Mouse (Mus musculus) heart, embryonic 16.5 days (tissue): ENCODE results near the gene Dlg2. TPM values are rescaled to one million over a fixed set of nuclear protein-coding genes. Genes with fewer than 3 reads are reported as not detected.

Experiments used
- ATAC-seq: fragments of 200-750 bp; cut with Nextera tagmentation; replicated peaks from 2 replicates; pipeline ENCODE4 v1.8.0; 2017; ENCODE audit warnings: moderate number of reproducible peaks; ENCODE audit not compliant: insufficient read depth, low FRiP score; ENCODE audit errors: extremely low read depth
- H3K27ac ChIP-seq: fragments of 300-500 bp; sonication (generic); 2 replicates; pipeline ENCODE4 v1.5.1; 2014; ENCODE audit warnings: mild to moderate bottlenecking, low read length, control low read depth, moderate library complexity
- H3K27me3 ChIP-seq: fragments of 300-500 bp; sonication (generic); 2 replicates; pipeline ENCODE4 v1.6.1; 2014; ENCODE audit warnings: low read length, mixed read lengths; ENCODE audit not compliant: control insufficient read depth, insufficient read depth
- H3K36me3 ChIP-seq: fragments of 300-500 bp; sonication (generic); 2 replicates; pipeline ENCODE4 v1.6.1; 2014; ENCODE audit not compliant: control insufficient read depth, insufficient read depth
- H3K4me1 ChIP-seq: fragments of 300-500 bp; sonication (generic); 2 replicates; pipeline ENCODE4 v1.6.1; 2014; ENCODE audit warnings: low read length, mixed read lengths; ENCODE audit not compliant: control insufficient read depth, insufficient read depth
- H3K4me2 ChIP-seq: fragments of 300-500 bp; sonication (generic); 2 replicates; pipeline ENCODE4 v1.6.1; 2014; ENCODE audit warnings: low read depth, mild to moderate bottlenecking, control low read depth, low read length
- H3K4me3 ChIP-seq: fragments of 300-500 bp; sonication (generic); 2 replicates; pipeline ENCODE4 v1.5.1; 2014; ENCODE audit warnings: mild to moderate bottlenecking, control low read depth, low read length
- H3K9ac ChIP-seq: fragments of 300-500 bp; sonication (generic); 2 replicates; pipeline ENCODE4 v1.6.1; 2014; ENCODE audit warnings: low read length, control low read depth
- H3K9me3 ChIP-seq: fragments of 300-500 bp; sonication (generic); replicated peaks from 2 replicates; pipeline ENCODE4 v1.6.1; 2016; ENCODE audit warnings: low read length; ENCODE audit not compliant: control insufficient read depth
- WGBS: fragments of 180-500 bp; shearing (Covaris S2); extraction: QIAGEN DNeasy Blood & Tissue Kit; methylation state at CpG from one replicate; pipeline ENCODE4 v1.1.7; 2014; 5-methylcytosine and 5-hydroxymethylcytosine counted together
- polyA plus RNA-seq: library from polyadenylated mRNA; unstranded; fragments of >200 nt; fragmentation: Nextera tagmentation; extraction: Ambion mirVana; gene quantifications from 2 replicates; pipeline ENCODE4 v1.2.1, GENCODE M21; 2015

Dlg2 gene
- polyA plus RNA-seq, 1 experiment from 2014 or later: 7.7 TPM

DNA sequence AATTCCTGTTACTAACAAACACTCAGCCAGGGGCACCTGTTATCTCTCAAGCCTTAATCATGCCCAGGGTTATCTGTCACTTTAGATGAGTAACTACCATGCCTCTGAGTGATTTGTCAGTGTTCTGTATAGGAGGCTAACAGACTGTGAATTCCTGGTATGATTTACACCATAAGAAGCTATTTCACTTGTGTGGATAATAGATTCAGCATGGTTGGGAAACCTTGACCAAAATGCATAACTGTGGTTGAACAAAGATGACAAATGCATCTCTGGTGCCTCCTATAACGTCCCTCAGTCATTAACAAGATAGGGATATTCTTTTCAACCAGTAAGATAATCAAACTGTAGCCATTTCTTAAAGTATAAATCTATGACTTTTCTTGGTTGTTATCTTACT, 1341.5 kb downstream of the Dlg2 start:
- H3K4me3 ChIP-seq: no peak overlapping the region
- no peaks in the 10 kb centered on the region for H3K36me3 ChIP-seq
- no peaks in the 10 kb centered on the region for H3K9me3 ChIP-seq
- H3K9ac ChIP-seq: no peak overlapping the region
- H3K27ac ChIP-seq: no peak overlapping the region
- ATAC-seq: no peak
- H3K4me2 ChIP-seq: no peak overlapping the region
- 43% methylated on average over 1 of the region's 1 CpGs for WGBS
- H3K27me3 ChIP-seq: no peaks in the 10 kb centered on the region
- no peaks in the 10 kb centered on the region for H3K4me1 ChIP-seq

DNA sequence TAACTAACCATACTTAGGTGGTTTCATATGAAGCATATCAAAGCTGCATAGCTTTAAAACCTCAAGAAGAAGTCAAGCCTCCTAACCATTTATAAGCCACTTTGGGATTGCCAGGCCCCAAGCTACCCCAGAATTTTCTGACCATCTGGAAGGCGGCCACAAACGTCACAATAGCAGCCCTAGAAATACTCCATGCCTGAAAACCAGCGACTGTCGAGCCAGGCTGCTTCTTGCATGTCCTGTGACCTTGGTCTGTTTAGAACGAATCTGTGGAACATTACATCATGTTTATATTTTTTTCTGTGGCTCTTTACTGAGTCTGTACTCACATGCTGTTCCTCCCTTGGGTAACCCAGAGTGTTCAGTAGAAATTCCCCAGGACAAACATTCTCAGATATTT, 1355.7 kb downstream of the Dlg2 start:
- H3K9me3 ChIP-seq: no peaks in the 10 kb centered on the region
- peaks cover 2% of the 10 kb centered on the region; the same call in 1 of the 2 replicates for H3K4me1 ChIP-seq
- WGBS: 54% methylated on average over 5 of the region's 5 CpGs
- H3K4me3 ChIP-seq: no peak overlapping the region
- no peak overlapping the region for H3K9ac ChIP-seq
- H3K27me3 ChIP-seq: no peaks in the 10 kb centered on the region
- no peaks in the 10 kb centered on the region for H3K36me3 ChIP-seq
- no peak overlapping the region for H3K27ac ChIP-seq
- no peak overlapping the region for H3K4me2 ChIP-seq
- ATAC-seq: no peak

DNA sequence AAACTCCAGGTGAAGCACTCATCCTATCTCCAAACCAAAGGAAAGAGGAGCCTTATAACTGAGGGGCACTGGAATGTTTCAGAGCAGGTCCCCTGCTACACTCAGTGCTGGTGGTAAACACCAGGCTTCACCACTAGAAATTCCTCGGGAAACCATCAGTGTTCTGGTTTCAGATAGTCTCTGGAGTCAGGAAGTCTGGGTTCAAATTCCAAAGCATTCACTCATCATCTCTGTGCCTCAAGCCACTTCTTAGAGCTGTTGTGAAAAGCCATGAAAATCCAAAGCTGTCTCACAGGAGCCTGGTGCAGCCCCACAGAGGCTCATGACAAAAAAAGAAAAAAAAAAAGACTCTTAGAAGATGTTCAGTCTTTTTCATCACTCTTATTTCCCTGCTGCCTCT, 1369.3 kb downstream of the Dlg2 start:
- Histone ChIP-seq H3K27me3 (no peaks in the 10 kb centered on the region), H3K36me3 (no peaks in the 10 kb centered on the region), H3K4me1 (no peaks in the 10 kb centered on the region), H3K4me3 (no peak overlapping the region), H3K9me3 (no peaks in the 10 kb centered on the region), H3K27ac (no peak overlapping the region), H3K4me2 (no peak overlapping the region), H3K9ac (no peak overlapping the region)
- 6% methylated on average over 1 of the region's 1 CpGs for WGBS
- ATAC-seq: no peak

DNA sequence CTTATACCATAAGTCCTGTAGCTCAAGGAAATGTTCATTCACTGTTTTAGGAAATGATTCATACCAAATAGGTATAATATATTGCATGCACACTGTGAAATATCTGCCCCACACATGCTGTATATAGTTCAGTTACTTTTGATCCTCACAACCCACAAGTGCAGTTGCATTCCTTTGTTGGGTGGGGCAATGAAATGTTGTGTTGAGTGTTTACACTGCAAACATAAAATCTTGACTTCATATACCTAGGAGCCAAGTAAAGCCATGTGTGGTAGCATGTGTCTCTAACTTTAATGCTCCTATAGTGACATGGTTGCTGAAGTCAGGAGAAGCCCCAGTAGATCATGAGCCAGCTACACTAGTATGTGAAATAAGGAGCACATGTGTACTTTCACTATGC, 1372.9 kb downstream of the Dlg2 start:
- no peak overlapping the region for H3K9ac ChIP-seq
- H3K4me1 ChIP-seq: no peaks in the 10 kb centered on the region
- H3K4me3 ChIP-seq: no peak overlapping the region
- H3K4me2 ChIP-seq: no peak overlapping the region
- no peaks in the 10 kb centered on the region for H3K9me3 ChIP-seq
- no peaks in the 10 kb centered on the region for H3K27me3 ChIP-seq
- H3K36me3 ChIP-seq: no peaks in the 10 kb centered on the region
- ATAC-seq: no peak
- H3K27ac ChIP-seq: no peak overlapping the region

DNA sequence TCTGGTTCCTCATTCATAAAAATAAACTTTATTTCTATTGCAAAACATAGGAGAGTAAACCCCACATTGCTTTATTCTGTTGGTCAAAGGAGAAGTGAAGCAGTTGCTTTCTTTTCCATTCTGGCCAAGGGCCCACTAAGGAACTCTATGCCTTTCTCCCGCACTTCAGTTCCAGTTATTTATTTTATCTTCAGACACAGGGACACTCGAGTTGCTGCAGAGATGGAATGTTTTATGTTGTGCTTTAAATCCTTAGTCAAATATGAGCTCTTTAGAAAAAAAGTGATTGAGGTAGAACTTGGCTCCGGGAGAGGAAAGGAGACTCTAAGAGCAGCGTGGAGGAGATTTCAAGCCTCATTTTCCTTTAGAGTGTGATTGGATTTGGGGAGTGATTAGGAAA, 1377.2 kb downstream of the Dlg2 start:
- no peak overlapping the region for H3K9ac ChIP-seq
- H3K4me1 ChIP-seq: no peaks in the 10 kb centered on the region
- no peak overlapping the region for H3K4me3 ChIP-seq
- no peaks in the 10 kb centered on the region for H3K9me3 ChIP-seq
- no peaks in the 10 kb centered on the region for H3K36me3 ChIP-seq
- no peak overlapping the region for H3K27ac ChIP-seq
- H3K4me2 ChIP-seq: no peak overlapping the region
- no peak for ATAC-seq
- H3K27me3 ChIP-seq: no peaks in the 10 kb centered on the region
- 39% methylated on average over 4 of the region's 4 CpGs for WGBS

DNA sequence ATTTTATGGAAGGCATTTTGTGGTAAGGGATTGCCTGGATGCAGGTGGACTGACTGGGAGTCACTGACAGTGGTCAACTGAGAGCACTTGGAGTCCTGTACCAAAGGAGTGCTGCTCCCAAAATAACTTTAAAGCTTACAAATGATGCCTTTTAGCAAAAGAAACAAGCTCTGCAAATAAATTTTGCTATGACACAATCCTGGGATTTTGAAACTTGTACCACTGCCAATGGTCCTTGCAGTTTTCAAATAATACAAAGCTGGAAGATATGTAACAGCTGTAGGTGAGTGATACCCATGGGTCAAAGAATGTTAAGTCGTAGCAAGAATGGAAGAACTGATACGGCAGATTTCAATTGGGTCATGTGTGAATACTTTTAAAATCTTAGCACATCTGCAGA, 1380.5 kb downstream of the Dlg2 start:
- WGBS: 71% methylated on average over 2 of the region's 2 CpGs
- H3K4me3 ChIP-seq: no peak overlapping the region
- H3K4me1 ChIP-seq: no peaks in the 10 kb centered on the region
- H3K36me3 ChIP-seq: no peaks in the 10 kb centered on the region
- no peak overlapping the region for H3K4me2 ChIP-seq
- no peak overlapping the region for H3K27ac ChIP-seq
- H3K27me3 ChIP-seq: no peaks in the 10 kb centered on the region
- no peak for ATAC-seq
- no peaks in the 10 kb centered on the region for H3K9me3 ChIP-seq
- H3K9ac ChIP-seq: no peak overlapping the region

DNA sequence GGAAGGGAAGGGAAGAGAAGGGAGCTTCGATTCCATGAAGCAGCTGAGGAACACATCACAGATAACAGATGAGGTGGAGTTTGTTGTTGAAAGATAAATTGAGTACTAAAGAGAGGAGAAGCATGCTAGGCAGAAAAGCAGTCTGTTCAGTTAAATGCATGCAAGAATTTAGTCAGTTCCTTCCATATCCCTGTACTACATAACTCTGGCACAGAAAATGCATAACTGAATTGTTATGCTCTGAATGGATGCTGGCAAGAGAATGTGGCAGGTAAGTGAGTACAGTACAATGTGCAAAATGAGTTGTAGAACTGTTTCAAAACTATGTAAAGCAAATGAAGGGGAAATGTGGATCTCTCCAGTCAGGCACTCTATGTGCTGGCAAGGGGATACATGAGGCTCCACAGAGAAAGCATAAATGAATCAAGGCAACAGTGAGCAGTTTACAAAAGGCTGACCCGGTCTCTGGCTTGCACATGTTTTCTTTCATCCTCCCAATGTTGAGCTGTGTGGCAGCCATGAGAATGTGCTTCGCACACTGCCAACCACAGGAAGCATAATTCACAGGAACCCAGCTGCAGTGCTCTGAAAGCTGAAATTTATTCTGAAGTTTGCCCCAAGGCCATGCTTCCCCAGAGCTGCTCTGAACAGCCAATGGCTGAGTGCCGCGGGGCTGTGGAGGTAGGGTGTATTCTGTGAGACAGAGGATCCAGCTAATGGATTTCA, 1386.5 kb downstream of the Dlg2 start:
- H3K27ac ChIP-seq: no peak overlapping the region
- no peak overlapping the region for H3K4me2 ChIP-seq
- no peaks in the 10 kb centered on the region for H3K36me3 ChIP-seq
- H3K9me3 ChIP-seq: no peaks in the 10 kb centered on the region
- no peak overlapping the region for H3K4me3 ChIP-seq
- H3K4me1 ChIP-seq: no peaks in the 10 kb centered on the region
- ATAC-seq: no peak
- no peak overlapping the region for H3K9ac ChIP-seq
- WGBS: 68% methylated on average over 5 of the region's 5 CpGs
- H3K27me3 ChIP-seq: no peaks in the 10 kb centered on the region

DNA sequence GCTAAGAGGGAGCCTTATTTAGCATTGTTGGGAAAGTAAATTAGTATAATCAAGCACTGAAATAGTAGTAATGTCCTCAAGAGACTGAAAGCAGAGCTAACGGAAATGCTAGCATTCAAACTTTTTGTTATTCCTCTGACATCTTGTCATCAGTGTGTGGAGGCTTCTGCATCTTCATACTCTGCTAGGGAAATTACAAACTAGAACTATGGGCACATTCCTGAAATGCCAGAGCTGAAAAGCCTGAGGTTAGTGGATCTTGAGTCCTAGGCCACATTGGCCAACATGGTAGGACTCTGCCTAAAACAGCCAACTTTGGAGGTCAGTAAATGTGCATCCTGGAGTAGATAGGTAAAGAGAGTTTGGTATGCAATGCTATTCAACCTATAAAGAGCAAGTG, 1392.4 kb downstream of the Dlg2 start:
- H3K9ac ChIP-seq: no peak overlapping the region
- H3K27ac ChIP-seq: no peak overlapping the region
- H3K9me3 ChIP-seq: no peaks in the 10 kb centered on the region
- 65% methylated on average over 1 of the region's 1 CpGs for WGBS
- no peak overlapping the region for H3K4me2 ChIP-seq
- H3K27me3 ChIP-seq: no peaks in the 10 kb centered on the region
- H3K4me3 ChIP-seq: no peak overlapping the region
- no peaks in the 10 kb centered on the region for H3K36me3 ChIP-seq
- no peak for ATAC-seq
- H3K4me1 ChIP-seq: no peaks in the 10 kb centered on the region

DNA sequence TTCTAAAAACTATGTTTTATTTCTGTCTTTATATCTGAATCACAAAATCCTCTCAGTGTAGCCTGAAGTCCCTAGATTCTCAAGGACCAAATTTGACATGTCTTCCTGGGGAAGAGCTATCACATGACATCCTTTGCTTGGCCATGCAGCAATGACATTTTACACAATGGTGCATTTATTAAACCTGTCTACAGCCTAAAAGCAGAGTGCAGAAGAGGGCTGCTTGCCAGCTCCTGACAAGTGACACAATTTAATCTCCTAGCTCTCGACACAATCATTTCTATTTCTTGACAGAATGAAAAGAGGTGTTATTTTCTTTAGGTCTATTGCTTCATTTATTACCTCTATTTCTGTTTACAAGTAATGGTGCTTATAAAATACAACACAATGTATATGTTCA, 1400.4 kb downstream of the Dlg2 start:
- no peaks in the 10 kb centered on the region for H3K36me3 ChIP-seq

More for the DNA sequence above, 1400.4 kb downstream of the Dlg2 start:
- no peak overlapping the region for H3K4me2 ChIP-seq
- no peaks in the 10 kb centered on the region for H3K9me3 ChIP-seq
- WGBS: 32% methylated on average over 1 of the region's 1 CpGs
- no peaks in the 10 kb centered on the region for H3K27me3 ChIP-seq
- no peaks in the 10 kb centered on the region for H3K4me1 ChIP-seq
- no peak overlapping the region for H3K9ac ChIP-seq
- no peak overlapping the region for H3K27ac ChIP-seq
- no peak overlapping the region for H3K4me3 ChIP-seq
- ATAC-seq: no peak
